Mouse (Mus musculus) lung, postnatal 0 days (tissue): Measurements from ENCODE around the gene Zzef1. TPM values are rescaled to one million over a fixed set of nuclear protein-coding genes. Genes with fewer than 3 reads are reported as not detected.

Source experiments
- ATAC-seq: fragments of 200-750 bp; cut with Nextera tagmentation; 2 replicates; pipeline ENCODE4 v1.8.0; 2017; ENCODE audit warnings: moderate library complexity
- DNase-seq: peaks from one replicate; pipeline ENCODE4 v3.0.0-alpha.2; 2016; ENCODE audit warnings: low spot score
- H3K27ac ChIP-seq: fragments of 300-500 bp; sonication (generic); 2 replicates; pipeline ENCODE4 v1.5.1; 2014; ENCODE audit warnings: antibody characterized with exemption, mild to moderate bottlenecking, low read length, mixed read lengths
- H3K27me3 ChIP-seq: fragments of 300-500 bp; sonication (generic); replicated peaks from 2 replicates; pipeline ENCODE4 v1.6.1; 2014; ENCODE audit warnings: low read length, mixed read lengths; ENCODE audit not compliant: insufficient read depth
- H3K36me3 ChIP-seq: fragments of 300-500 bp; sonication (generic); 2 replicates; pipeline ENCODE4 v1.6.1; 2014; ENCODE audit warnings: low read length, mixed read lengths; ENCODE audit not compliant: insufficient read depth
- H3K4me1 ChIP-seq: fragments of 300-500 bp; sonication (generic); 2 replicates; pipeline ENCODE4 v1.6.1; 2014; ENCODE audit warnings: antibody characterized with exemption, low read depth, low read length, mixed read lengths; ENCODE audit not compliant: insufficient read depth
- H3K4me2 ChIP-seq: fragments of 300-500 bp; sonication (generic); replicated peaks from 2 replicates; pipeline ENCODE4 v1.6.1; 2014; ENCODE audit warnings: low read depth, mild to moderate bottlenecking, low read length, moderate library complexity, mixed read lengths
- H3K4me3 ChIP-seq: fragments of 300-500 bp; sonication (generic); 2 replicates; pipeline ENCODE4 v1.5.1; 2014; ENCODE audit warnings: low read depth, low read length
- H3K9ac ChIP-seq: fragments of 300-500 bp; sonication (generic); replicated peaks from 2 replicates; pipeline ENCODE4 v1.6.1; 2014; ENCODE audit warnings: low read depth, mild to moderate bottlenecking
- H3K9me3 ChIP-seq: fragments of 300-500 bp; sonication (generic); 2 replicates; pipeline ENCODE4 v1.6.1; 2016; ENCODE audit warnings: low read length, mixed read lengths
- CTCF ChIP-seq: IDR thresholded peaks from 2 replicates; pipeline ENCODE4 v1.5.1; 2016; ENCODE audit warnings: antibody characterized with exemption, mild to moderate bottlenecking
- EP300 ChIP-seq: IDR thresholded peaks from 2 replicates; pipeline ENCODE4 v1.6.1; 2016; ENCODE audit warnings: antibody characterized with exemption, mild to moderate bottlenecking, control low read depth
- WGBS: fragments of 180-500 bp; shearing (Covaris S2); extraction: QIAGEN DNeasy Blood & Tissue Kit; methylation state at CpG from one replicate; pipeline ENCODE4 v1.1.7; 2014; 5-methylcytosine and 5-hydroxymethylcytosine counted together
- polyA plus RNA-seq: library from polyadenylated mRNA; unstranded; fragments of >200 nt; fragmentation: Nextera tagmentation; extraction: Ambion mirVana; gene quantifications from 2 replicates; pipeline ENCODE4 v1.2.1, GENCODE M21; 2015

Zzef1 gene
- polyA plus RNA-seq, 1 experiment from 2014 or later: 9.6 TPM

DNA sequence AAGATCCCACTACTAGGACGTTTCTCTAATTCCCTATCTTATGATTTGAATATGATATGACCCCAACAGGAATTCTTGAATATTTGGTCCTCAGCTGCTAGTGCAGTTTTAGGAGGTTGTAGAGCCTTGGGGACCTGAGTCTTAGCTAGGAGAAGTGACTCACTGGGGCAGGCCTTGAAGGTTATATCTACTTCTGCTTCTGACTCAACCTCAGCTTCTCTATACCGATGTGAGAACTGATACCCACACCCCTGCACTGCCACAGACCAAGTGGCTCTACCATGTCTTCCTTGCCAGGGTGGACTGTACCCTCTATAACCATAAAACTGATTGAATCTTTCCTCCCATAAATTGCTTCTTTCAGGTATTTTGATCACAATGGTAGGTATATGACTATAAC lies 13.9 kb upstream of the Zzef1 start:
- Histone ChIP-seq H3K4me1 (no peaks in the 10 kb centered on the region), H3K4me3 (no peak overlapping the region), H3K9ac (no peak overlapping the region), H3K27me3 (no peaks in the 10 kb centered on the region), H3K9me3 (no peaks in the 10 kb centered on the region), H3K27ac (no peak overlapping the region), H3K4me2 (no peak overlapping the region), H3K36me3 (no peaks in the 10 kb centered on the region)
- 55% methylated on average over 2 of the region's 2 CpGs for WGBS
- peak; percentile 15 for DNase-seq
- TF ChIP-seq CTCF (no peak), EP300 (no peak)
- no peak for ATAC-seq

GRCm38 (mm10) chr11:72782503-72782902 lies 13.5 kb upstream of the Zzef1 start:
- TF ChIP-seq CTCF (no peak), EP300 (no peak)
- WGBS: 79% methylated on average over 3 of the region's 3 CpGs
- Histone ChIP-seq H3K27ac (no peak overlapping the region), H3K9ac (no peak overlapping the region), H3K27me3 (no peaks in the 10 kb centered on the region), H3K4me2 (no peak overlapping the region), H3K9me3 (no peaks in the 10 kb centered on the region), H3K4me3 (no peak overlapping the region), H3K4me1 (no peaks in the 10 kb centered on the region), H3K36me3 (no peaks in the 10 kb centered on the region)
- no peak for ATAC-seq
- DNase-seq: no peak

DNA sequence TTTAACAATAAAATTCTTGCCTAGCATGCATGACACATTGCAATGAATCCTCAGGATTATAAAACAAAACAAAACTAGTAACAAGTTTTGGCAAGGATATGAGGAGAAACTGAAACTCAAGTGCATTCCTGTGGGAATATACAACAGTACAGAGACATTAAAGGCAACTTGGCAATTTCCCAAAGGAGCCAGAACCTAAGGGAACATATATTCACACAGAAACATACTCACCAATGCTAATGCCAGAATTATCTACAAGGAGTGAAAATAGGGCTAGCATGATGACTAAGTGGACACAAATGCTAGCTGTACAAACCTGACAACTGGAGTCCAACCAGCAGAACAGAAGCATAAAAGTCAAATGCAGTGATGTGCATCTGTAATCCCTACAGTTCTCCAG lies 4.0 kb upstream of the Zzef1 start:
- DNase-seq (no peak), ATAC-seq (no peak)
- Histone ChIP-seq H3K4me2 (no peak overlapping the region), H3K36me3 (no peaks in the 10 kb centered on the region), H3K27ac (no peak overlapping the region), H3K9me3 (no peaks in the 10 kb centered on the region), H3K4me3 (no peak overlapping the region), H3K27me3 (no peaks in the 10 kb centered on the region), H3K4me1 (peaks cover 4% of the 10 kb centered on the region; the same call in 1 of the 2 replicates), H3K9ac (no peak overlapping the region)
- TF ChIP-seq CTCF: no peak

DNA sequence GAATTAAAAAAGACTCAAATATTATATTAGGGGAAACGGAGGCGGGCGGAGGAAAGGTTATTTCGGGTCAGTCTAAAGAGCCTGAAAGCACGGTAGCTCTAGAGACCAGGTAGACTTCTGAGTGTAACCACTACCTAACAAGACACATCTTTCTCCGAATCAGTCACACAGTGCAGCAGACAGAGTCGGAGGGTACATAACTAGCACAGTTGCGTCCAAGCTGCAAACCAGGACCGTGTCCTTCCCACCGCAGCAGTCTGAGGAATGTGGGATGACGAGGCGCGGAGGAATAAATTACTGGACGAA lies 924 bp upstream of the Zzef1 start:
- H3K9ac ChIP-seq: peak overlapping the region; percentile 87
- H3K4me2 ChIP-seq: peak overlapping the region; percentile 77
- DNase-seq (no peak), ATAC-seq (peak; percentile 27)
- WGBS: 12% methylated on average over 14 of the region's 14 CpGs
- peak overlapping the region; percentile 88 for H3K27ac ChIP-seq
- H3K9me3 ChIP-seq: no peaks in the 10 kb centered on the region
- peaks cover 10% of the 10 kb centered on the region; the same call in 1 of the 2 replicates for H3K4me1 ChIP-seq
- TF ChIP-seq CTCF: no peak
- TF ChIP-seq EP300: no peak
- H3K36me3 ChIP-seq: no peaks in the 10 kb centered on the region
- peak overlapping the region; percentile 86 for H3K4me3 ChIP-seq
- H3K27me3 ChIP-seq: no peaks in the 10 kb centered on the region

DNA sequence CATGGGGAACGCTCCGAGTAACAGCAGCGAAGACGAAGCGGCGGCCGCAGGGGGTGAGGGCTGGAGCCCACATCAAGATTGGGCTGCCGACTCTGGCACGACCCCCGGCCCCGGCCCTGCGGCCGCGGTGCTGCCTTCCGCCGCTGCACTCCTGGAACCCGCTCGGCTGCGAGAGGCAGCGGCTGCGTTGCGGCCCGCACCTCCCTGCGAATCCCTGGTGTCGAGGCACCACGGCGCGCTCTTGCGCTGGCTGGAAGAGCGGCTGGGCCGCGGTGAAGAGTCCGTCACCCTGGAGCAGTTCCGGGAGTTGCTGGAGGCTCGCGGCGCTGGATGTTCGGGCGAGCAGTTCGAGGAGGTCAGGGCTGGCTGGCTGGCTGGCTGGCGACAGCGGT lies 266 bp downstream of the Zzef1 start:
- Histone ChIP-seq H3K4me1 (peaks cover 10% of the 10 kb centered on the region; the same call in 1 of the 2 replicates), H3K9me3 (no peaks in the 10 kb centered on the region), H3K4me3 (peak overlapping the region; percentile 86), H3K4me2 (peak overlapping the region; percentile 76), H3K27me3 (no peaks in the 10 kb centered on the region), H3K9ac (peak overlapping the region; percentile 87), H3K36me3 (no peaks in the 10 kb centered on the region), H3K27ac (peak overlapping the region; percentile 88)
- WGBS: 2% methylated on average over 33 of the region's 42 CpGs
- ATAC-seq (peak; percentile 49), DNase-seq (peak; percentile 32)
- TF ChIP-seq CTCF: no peak

- TF ChIP-seq CTCF (no peak), EP300 (no peak)
- Histone ChIP-seq H3K27ac (peak overlapping the region; percentile 88; the same call in 1 of the 2 replicates), H3K9me3 (no peaks in the 10 kb centered on the region), H3K4me1 (peaks cover 10% of the 10 kb centered on the region; the same call in 1 of the 2 replicates), H3K4me3 (peak overlapping the region; percentile 86), H3K4me2 (peak overlapping the region; percentile 76), H3K36me3 (no peaks in the 10 kb centered on the region), H3K27me3 (no peaks in the 10 kb centered on the region), H3K9ac (peak overlapping the region; percentile 87)
- DNase-seq (no peak), ATAC-seq (no peak)
- 13% methylated on average over 10 of the region's 10 CpGs for WGBS
Measured at GRCm38 (mm10) chr11:72796773-72797338, 830 bp downstream of the Zzef1 start.

GRCm38 (mm10) chr11:72798112-72798511 lies 2.1 kb downstream of the Zzef1 start:
- TF ChIP-seq CTCF (no peak), EP300 (no peak)
- no peaks in the 10 kb centered on the region for H3K36me3 ChIP-seq
- no peaks in the 10 kb centered on the region for H3K27me3 ChIP-seq
- H3K4me1 ChIP-seq: peaks cover 10% of the 10 kb centered on the region; the same call in 1 of the 2 replicates
- no peak overlapping the region for H3K4me2 ChIP-seq
- H3K27ac ChIP-seq: no peak overlapping the region
- H3K9ac ChIP-seq: no peak overlapping the region
- DNase-seq: no peak
- H3K9me3 ChIP-seq: no peaks in the 10 kb centered on the region
- no peak for ATAC-seq
- no peak overlapping the region for H3K4me3 ChIP-seq
